Mouse (Mus musculus) common myeloid progenitor, adult 5-6 weeks (primary cell): Measurements from ENCODE around the gene Tbx1. TPM values are rescaled to one million over a fixed set of nuclear protein-coding genes. Genes with fewer than 3 reads are reported as not detected.
A peak's percentile ranks its signal among the peaks of the same experiment; 100 is the strongest.

Source experiments
- ATAC-seq: replicated peaks from 2 replicates; pipeline ENCODE4 v1.8.0; 2016; ENCODE audit warnings: low read depth, mild to moderate bottlenecking, moderate TSS enrichment, inconsistent platforms; ENCODE audit not compliant: poor library complexity, severe bottlenecking
- total RNA-seq: library from RNA; stranded (forward); fragments of 200-1000, 187-1606 nt; gene quantifications from 2 replicates; pipeline ENCODE4 v1.2.3, GENCODE M21; 2017

The Tbx1 gene
- total RNA-seq, 1 experiment from 2014 or later = not detected

- no peak for ATAC-seq
Observed at GRCm38 (mm10) chr16:18591047-18592018, 862 bp upstream of the Tbx1 start.

DNA sequence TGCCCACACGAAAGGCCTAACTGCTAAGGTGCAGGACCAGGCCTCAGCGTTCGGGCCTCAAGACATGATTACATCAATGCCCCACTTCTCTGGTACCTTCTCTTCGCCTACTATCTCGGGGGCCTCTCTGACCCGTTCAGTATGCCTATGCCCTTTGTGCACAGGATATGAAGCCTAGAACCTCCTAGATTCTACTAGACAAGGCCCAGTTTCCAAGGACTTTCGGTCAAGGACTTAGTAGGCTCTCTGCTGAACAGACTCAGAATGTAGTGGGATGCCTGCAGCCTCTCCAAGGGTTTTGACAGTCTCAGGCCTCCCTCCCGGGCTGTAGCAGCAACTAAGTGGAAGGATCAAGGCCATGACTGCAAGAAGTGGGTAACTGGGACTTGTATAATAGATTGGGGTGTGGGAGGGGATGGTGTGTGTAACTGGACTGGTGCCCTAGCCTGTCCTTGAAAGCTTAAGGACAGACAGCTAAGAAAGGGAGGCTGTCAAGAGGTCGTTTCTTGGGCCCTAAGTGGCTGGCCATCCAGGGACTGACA lies 1.3 kb downstream of the Tbx1 start:
- no peak for ATAC-seq

GRCm38 (mm10) chr16:18588738-18589055 lies 1.8 kb downstream of the Tbx1 start:
- no peak for ATAC-seq

DNA sequence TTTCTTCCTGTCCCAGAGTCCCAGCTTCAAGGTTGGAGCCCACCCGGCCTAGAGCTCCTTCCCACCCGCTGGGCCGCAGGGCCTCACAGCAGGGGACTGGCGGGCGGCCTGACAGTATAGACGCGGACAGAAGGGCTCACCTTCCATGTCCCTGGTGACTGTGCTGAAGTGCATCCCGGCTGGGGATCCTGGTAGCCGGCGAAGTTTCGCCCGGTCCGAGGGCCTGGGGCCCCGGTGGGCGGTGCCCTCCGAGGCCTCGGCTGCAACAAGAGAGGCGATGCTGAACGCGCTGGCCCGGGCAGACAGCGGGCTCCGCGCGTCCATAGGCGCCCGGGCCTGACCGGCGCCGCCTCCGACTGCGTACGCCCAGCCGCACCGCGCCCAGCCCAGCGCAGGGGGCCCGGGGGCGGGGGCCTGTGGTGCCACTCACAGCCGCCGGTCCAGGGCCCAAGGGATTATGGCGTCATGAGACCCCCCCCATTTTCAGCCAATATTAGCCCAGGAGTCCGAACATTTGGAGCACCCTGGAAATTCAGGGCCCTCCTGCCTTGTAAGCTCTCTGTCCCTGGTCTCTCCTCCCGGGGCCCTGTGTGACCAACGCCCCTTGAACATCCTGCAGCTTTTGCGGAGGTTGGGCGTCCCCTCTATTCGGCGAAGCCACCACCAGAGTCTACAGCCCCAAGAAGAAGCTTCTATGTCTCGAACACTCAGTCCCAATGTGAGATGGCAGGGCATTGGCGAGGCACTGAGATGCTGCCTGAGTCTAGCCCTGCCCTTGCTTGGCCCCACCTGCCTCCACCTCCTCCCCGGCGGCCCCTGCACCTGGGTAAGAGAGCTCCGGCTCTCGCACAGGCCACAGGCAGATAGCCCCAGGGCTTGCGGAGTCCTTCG lies 2.4 kb downstream of the Tbx1 start:
- ATAC-seq = no peak

DNA sequence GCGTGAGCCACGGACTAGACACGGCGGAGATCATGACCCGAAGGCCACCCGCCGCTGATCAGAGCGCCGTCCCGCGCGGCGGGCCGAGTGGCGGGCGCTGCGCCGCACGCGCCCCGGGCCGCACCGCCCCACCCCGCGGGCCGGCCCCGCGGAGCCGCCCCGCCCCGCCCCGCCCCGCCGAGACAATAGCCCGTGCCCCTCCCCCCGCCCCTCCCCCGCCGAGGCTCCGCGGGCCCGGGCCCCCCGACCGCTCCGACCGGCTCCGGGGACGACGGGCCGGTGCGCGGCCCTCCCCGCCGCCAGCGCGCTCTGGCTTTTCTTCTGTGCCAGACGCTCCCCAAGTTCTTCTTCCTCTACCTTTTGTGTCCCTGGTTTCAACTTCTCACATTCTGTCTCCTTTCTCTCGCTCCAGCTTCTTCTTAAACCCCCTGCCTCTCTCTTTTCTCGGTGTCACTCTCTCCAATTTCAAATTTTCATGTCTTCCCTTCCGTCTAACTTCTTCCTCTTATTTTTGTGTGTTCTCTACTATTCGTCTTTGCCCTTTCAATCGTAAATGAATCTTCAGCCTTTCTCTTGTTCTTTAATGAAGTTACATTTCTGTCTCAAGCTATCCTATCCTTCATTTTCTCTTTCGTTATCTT lies 3.4 kb downstream of the Tbx1 start:
- ATAC-seq = no peak

DNA sequence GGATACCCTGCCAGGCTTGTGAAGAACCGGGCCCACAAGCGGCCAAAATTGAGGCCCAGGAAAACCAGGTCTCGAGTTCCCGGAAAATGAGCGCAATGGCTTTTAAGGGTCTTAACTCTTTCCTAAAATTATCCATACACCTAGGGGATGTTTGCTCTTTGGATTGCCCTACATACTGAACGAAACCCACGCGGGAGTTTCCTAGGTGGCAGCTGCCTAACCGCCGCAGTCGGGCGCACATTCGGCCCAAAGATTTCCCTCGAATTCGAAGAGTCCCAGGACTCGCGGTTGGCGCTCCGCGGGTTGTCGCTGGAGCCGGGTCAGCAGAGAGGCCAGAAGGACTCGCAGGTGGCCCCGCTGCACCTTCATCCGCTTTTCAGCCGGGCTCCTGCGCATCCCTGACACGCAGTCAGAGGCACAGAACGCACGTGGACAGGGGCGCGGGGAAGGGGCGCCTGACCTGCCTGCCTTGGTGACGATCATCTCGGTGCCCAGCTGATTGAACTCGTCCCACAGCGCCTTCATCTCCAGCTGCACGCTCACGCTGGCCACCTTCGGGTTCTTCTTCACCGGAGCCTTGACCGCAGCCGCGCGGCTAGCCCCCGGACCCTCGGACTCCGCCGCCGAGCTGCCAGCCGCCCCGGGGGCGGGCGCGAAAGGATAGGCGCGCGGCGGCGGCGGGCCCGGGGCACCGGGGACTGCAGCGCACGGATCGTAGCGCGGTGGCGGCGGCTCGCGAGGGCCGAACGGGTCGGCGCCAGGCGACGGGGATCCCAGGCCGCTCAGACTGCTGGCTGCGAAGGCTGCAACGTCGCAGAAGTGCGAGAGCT lies 4.2 kb downstream of the Tbx1 start:
- ATAC-seq = no peak

GRCm38 (mm10) chr16:18585676-18586075 lies 4.8 kb downstream of the Tbx1 start:
- no peak for ATAC-seq

DNA sequence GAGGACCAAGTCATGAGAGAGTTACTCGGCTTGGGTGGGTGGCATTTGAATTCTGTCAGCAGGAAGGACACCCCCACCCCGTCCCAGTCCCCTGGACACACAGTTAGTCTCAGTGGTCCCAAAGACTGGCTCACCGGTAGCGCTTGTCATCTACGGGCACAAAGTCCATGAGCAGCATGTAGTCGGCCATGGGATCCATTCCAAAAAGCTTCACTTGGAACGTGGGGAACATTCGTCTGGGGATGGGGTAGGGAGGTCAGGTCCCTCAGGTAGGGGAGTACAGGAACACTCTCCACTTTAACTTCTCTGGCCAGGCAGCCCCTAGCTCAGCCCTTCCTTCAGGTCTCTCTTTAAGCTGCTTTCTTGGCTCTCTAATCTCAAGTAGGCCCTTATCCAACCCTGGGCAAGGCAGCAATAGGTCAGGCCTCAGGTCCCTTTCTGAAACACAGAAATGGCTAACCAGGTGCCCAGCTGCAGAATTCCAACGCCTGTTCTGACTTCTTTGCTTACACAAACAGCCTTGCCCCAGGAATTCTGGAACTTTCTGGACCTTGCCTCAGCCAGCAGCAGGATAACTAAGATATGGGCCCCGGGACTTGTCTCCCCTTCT lies 5.5 kb downstream of the Tbx1 start:
- no peak for ATAC-seq

DNA sequence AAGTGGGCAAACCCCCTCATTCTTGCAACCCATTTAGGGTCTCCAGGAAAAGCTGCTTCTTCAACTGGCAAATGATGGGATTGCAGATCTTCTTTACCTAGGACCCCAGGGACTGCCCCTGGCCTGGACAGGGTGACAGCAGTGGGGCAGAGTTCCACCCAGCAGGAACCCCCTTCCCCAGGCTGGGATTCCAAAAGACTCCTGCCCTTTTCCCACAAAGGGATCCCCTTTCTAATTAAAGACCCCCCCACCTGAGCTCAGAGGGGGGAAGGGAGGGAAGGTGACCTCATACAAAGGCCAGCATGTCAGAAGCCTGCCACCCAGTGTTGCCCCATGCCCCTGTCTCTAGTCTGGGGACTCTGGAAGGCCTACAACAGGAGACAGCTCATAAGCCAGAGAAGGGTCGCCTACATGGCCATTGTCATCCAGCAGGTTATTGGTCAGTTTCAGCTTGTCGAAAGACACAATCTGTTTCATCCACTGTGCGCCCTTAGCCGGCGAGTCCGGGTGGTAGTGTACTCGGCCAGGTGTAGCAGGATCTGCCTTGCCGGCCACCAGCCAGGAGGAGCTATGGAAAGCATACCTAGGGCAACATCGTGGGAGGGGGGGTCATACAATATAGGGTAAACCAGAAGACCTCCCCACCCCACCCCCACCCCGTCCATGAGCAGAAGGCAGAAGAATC lies 6.7 kb downstream of the Tbx1 start:
- no peak for ATAC-seq

DNA sequence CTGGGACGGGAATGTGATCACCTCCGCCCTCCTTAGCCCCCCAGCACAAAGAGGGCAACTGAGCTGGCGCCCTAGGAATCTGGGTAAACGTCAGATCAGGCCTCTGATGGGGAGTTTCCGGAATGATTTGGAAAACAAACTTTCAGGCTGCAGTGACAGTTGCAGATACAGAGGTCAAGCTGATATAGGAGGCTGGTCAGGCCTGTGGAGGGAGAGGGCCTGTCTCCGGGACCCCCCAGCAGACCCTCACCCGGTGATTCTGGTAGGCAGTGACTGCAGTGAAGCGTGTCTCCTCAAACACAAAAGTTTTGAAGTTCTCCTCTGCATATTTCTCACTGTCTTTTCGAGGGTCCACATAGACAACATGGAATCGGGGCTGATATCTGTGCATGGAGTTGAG lies 7.3 kb downstream of the Tbx1 start:
- ATAC-seq = no peak

DNA sequence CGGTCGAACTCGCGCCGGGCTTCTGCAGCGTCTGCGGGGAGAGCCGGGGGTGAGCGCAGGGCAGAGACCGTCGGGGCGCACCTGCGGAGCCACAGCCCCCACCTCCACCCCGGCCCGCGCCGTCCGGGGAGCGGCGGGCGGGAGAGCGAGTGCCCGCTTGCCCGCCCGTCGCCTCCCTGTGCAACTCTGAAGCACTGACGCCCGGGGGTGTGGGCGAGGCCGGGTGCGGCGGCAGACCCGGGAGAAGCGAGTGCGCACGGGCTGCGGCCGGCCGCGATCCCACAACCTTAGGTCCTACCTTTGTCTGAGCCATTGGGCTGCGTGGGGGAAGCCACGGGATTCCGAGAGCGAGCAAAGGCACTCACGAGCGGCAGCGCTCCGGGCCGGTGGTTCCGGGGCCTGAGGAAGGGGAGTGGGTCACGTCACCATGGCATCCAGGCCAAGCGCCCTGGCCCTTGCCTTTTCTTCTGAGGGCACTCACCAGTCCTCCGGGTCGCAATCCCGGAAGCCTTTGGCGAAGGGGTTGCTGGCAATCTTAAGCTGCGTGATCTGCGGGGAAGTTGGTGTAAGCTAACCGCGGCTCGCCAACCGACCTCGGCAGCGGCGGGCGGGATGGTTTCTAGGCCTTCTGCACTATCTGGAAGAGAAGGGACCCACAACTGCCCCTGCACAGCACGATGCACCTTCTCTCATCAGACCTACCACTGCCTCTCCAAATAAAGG lies 7.9 kb downstream of the Tbx1 start:
- no peak; the same call in 1 of the 2 replicates for ATAC-seq

GRCm38 (mm10) chr16:18581623-18582205 lies 8.8 kb downstream of the Tbx1 start:
- peak; percentile 22; the same call in 1 of the 2 replicates for ATAC-seq

GRCm38 (mm10) chr16:18581050-18581622 lies 9.3 kb downstream of the Tbx1 start:
- ATAC-seq = no peak

GRCm38 (mm10) chr16:18580389-18580788 lies 10.1 kb downstream of the Tbx1 start:
- ATAC-seq = no peak

DNA sequence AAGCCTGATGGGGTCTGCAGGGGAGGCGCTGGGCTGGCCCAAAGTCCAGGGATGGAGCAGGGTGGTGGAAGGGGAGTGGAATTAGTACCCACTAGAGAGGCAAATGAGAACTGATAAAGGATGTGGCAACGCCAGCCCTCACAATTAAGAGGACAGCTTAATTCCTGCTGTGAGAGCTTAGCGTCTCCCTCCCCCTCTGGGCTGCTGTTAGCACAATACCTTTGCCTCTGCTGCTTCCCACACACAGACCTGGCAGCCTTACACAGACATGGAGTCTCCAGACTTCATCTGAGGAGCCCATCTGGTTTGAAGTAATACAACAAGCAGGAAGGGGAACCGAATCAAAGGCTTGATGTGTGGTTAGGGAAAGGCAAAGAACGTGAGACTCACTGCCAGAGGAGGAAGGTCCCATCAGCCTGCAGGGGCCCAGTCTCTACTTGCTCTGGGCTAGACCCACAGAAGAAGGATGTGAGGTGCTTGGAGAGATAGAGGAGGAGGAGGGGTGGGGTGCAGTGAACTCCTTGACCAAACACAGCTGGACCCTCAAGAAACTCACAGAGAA lies 12.8 kb downstream of the Tbx1 start:
- ATAC-seq = peak; percentile 66

- no peak for ATAC-seq
Observed at GRCm38 (mm10) chr16:18577071-18577470, 13.4 kb downstream of the Tbx1 start.

GRCm38 (mm10) chr16:18574196-18574595 lies 16.3 kb downstream of the Tbx1 start:
- ATAC-seq = no peak
